Mouse (Mus musculus) embryonic facial prominence, embryonic 12.5 days (tissue): ENCODE results near the gene Gdap2. TPM values are rescaled to one million over a fixed set of nuclear protein-coding genes. Genes with fewer than 3 reads are reported as not detected.

ENCODE experiments used
- ATAC-seq: fragments of 200-750 bp; cut with Nextera tagmentation; 2 replicates; pipeline ENCODE4 v1.8.0; 2017; ENCODE audit not compliant: insufficient number of reproducible peaks, insufficient read depth, low FRiP score, low TSS enrichment
- H3K27ac ChIP-seq: fragments of 300-500 bp; sonication (generic); 2 replicates; pipeline ENCODE4 v1.5.1; 2016; ENCODE audit warnings: mild to moderate bottlenecking
- H3K27me3 ChIP-seq: fragments of 300-500 bp; sonication (generic); 2 replicates; pipeline ENCODE4 v1.6.1; 2016; ENCODE audit warnings: mild to moderate bottlenecking, moderate library complexity
- H3K36me3 ChIP-seq: fragments of 300-500 bp; sonication (generic); 2 replicates; pipeline ENCODE4 v1.6.1; 2016; ENCODE audit warnings: mild to moderate bottlenecking
- H3K4me1 ChIP-seq: fragments of 300-500 bp; sonication (generic); 2 replicates; pipeline ENCODE4 v1.6.1; 2016
- H3K4me2 ChIP-seq: fragments of 300-500 bp; sonication (generic); replicated peaks from 2 replicates; pipeline ENCODE4 v1.6.1; 2016; ENCODE audit warnings: mild to moderate bottlenecking, moderate library complexity
- H3K4me3 ChIP-seq: fragments of 300-500 bp; sonication (generic); 2 replicates; pipeline ENCODE4 v1.5.1; 2016; ENCODE audit warnings: mild to moderate bottlenecking
- H3K9ac ChIP-seq: fragments of 300-500 bp; sonication (generic); 2 replicates; pipeline ENCODE4 v1.6.1; 2016; ENCODE audit warnings: mild to moderate bottlenecking, moderate library complexity
- H3K9me3 ChIP-seq: fragments of 300-500 bp; sonication (generic); 2 replicates; pipeline ENCODE4 v1.6.1; 2016; ENCODE audit warnings: mild to moderate bottlenecking, moderate library complexity
- WGBS: fragments of 180-500 bp; shearing (Covaris S2); methylation state at CpG from one replicate; pipeline ENCODE4 v1.1.7; 2016; 5-methylcytosine and 5-hydroxymethylcytosine counted together
- polyA plus RNA-seq: library from polyadenylated mRNA; unstranded; fragments of >200 nt; fragmentation: Nextera tagmentation; extraction: Ambion mirVana; gene quantifications from 2 replicates; pipeline ENCODE4 v1.2.1, GENCODE M21; 2016

Gdap2 gene
- 28.2 and 30.5 TPM in 2 replicates for polyA plus RNA-seq

- peak within 1 kb of the TSS; percentile 82 for H3K9ac ChIP-seq
- H3K9me3 ChIP-seq: no peaks in the 10 kb centered on the region
- H3K27ac ChIP-seq: peak within 1 kb of the TSS; percentile 70
- H3K4me3 ChIP-seq: peak within 1 kb of the TSS; percentile 74
- under 1% methylated on average over 55 of the region's 55 CpGs for WGBS
- ATAC-seq: peak; percentile 96
- H3K4me1 ChIP-seq: peaks cover 9% of the 10 kb centered on the region
- peaks cover 14% of the 10 kb centered on the region for H3K36me3 ChIP-seq
- peak within 1 kb of the TSS; percentile 81 for H3K4me2 ChIP-seq
- no peaks in the 10 kb centered on the region for H3K27me3 ChIP-seq
Observed at GRCm38 (mm10) chr3:100162315-100163105, at the start of gene Gdap2, which contains the start of gene Wdr3. Gdap2 (plus strand) TSS chr3:100162381. Wdr3 (minus strand) TSS chr3:100162407.

- no peak for ATAC-seq
- Histone ChIP-seq H3K36me3 (no peaks in the 10 kb centered on the region), H3K4me3 (no peak overlapping the region), H3K4me1 (no peaks in the 10 kb centered on the region), H3K9me3 (no peaks in the 10 kb centered on the region), H3K27ac (no peak overlapping the region), H3K27me3 (no peaks in the 10 kb centered on the region), H3K4me2 (no peak overlapping the region), H3K9ac (no peak overlapping the region)
- WGBS: 72% methylated on average over 2 of the region's 2 CpGs
Observed at GRCm38 (mm10) chr3:100118681-100119080, 43.5 kb upstream of the Gdap2 start.

GRCm38 (mm10) chr3:100121961-100122360 lies 40.2 kb upstream of the Gdap2 start:
- Histone ChIP-seq H3K4me1 (no peaks in the 10 kb centered on the region), H3K9me3 (no peaks in the 10 kb centered on the region)
- WGBS: 76% methylated on average over 2 of the region's 2 CpGs

GRCm38 (mm10) chr3:100122445-100122844 lies 39.7 kb upstream of the Gdap2 start:
- no peak overlapping the region for H3K4me3 ChIP-seq
- no peak overlapping the region for H3K4me2 ChIP-seq
- WGBS: 64% methylated on average over 1 of the region's 1 CpGs
- H3K27me3 ChIP-seq: no peaks in the 10 kb centered on the region
- no peaks in the 10 kb centered on the region for H3K4me1 ChIP-seq
- H3K27ac ChIP-seq: no peak overlapping the region
- H3K9me3 ChIP-seq: no peaks in the 10 kb centered on the region
- ATAC-seq: no peak
- no peaks in the 10 kb centered on the region for H3K36me3 ChIP-seq
- no peak overlapping the region for H3K9ac ChIP-seq

More at GRCm38 (mm10) chr3:100121961-100122360, 40.2 kb upstream of the Gdap2 start:
- Histone ChIP-seq H3K4me2 (no peak overlapping the region), H3K36me3 (no peaks in the 10 kb centered on the region), H3K27ac (no peak overlapping the region), H3K9ac (no peak overlapping the region), H3K27me3 (no peaks in the 10 kb centered on the region), H3K4me3 (no peak overlapping the region)
- no peak for ATAC-seq

- H3K27me3 ChIP-seq: no peaks in the 10 kb centered on the region
- H3K27ac ChIP-seq: no peak overlapping the region
- H3K9ac ChIP-seq: peak overlapping the region; percentile 82; the same call in 1 of the 2 replicates
- ATAC-seq: no peak
- H3K36me3 ChIP-seq: peaks cover 30% of the 10 kb centered on the region
- peak overlapping the region; percentile 81 for H3K4me2 ChIP-seq
- WGBS: 84% methylated on average over 15 of the region's 15 CpGs
- no peaks in the 10 kb centered on the region for H3K9me3 ChIP-seq
- H3K4me3 ChIP-seq: peak overlapping the region; percentile 74
- peaks cover 9% of the 10 kb centered on the region for H3K4me1 ChIP-seq
Observed at GRCm38 (mm10) chr3:100160682-100161445, 1.3 kb upstream of the Gdap2 start.

- H3K36me3 ChIP-seq: peaks cover 22% of the 10 kb centered on the region
- H3K4me1 ChIP-seq: peaks cover 9% of the 10 kb centered on the region
- H3K9ac ChIP-seq: peak overlapping the region; percentile 82
- 0 out of 2 replicates have a peak overlapping the region, but pooled peaks have one; percentile 43 for H3K27ac ChIP-seq
- peak overlapping the region; percentile 74 for H3K4me3 ChIP-seq
- H3K4me2 ChIP-seq: peak overlapping the region; percentile 81
- ATAC-seq: no peak; the same call in 1 of the 2 replicates
- no peaks in the 10 kb centered on the region for H3K27me3 ChIP-seq
- no peaks in the 10 kb centered on the region for H3K9me3 ChIP-seq
- 2% methylated on average over 35 of the region's 35 CpGs for WGBS
Observed at GRCm38 (mm10) chr3:100161665-100162314, 391 bp upstream of the Gdap2 start.

GRCm38 (mm10) chr3:100163556-100163955 lies 1.4 kb downstream of the Gdap2 start:
- WGBS: 88% methylated on average over 2 of the region's 2 CpGs
- H3K4me2 ChIP-seq: no peak overlapping the region; the same call in 1 of the 2 replicates
- no peak for ATAC-seq
- no peak overlapping the region for H3K27ac ChIP-seq
- no peak overlapping the region for H3K9ac ChIP-seq
- peaks cover 11% of the 10 kb centered on the region for H3K36me3 ChIP-seq
- no peaks in the 10 kb centered on the region for H3K27me3 ChIP-seq
- H3K9me3 ChIP-seq: no peaks in the 10 kb centered on the region
- H3K4me3 ChIP-seq: no peak overlapping the region
- peaks cover 9% of the 10 kb centered on the region for H3K4me1 ChIP-seq

GRCm38 (mm10) chr3:100164991-100165390 lies 2.8 kb downstream of the Gdap2 start:
- Histone ChIP-seq H3K4me1 (peaks cover 9% of the 10 kb centered on the region), H3K4me2 (no peak overlapping the region), H3K27ac (no peak overlapping the region), H3K36me3 (no peaks in the 10 kb centered on the region), H3K9me3 (no peaks in the 10 kb centered on the region), H3K9ac (no peak overlapping the region), H3K4me3 (no peak overlapping the region), H3K27me3 (no peaks in the 10 kb centered on the region)
- no peak for ATAC-seq

- Histone ChIP-seq H3K27me3 (no peaks in the 10 kb centered on the region), H3K4me2 (no peak overlapping the region), H3K9ac (no peak overlapping the region), H3K36me3 (peaks cover 47% of the 10 kb centered on the region), H3K4me1 (no peaks in the 10 kb centered on the region), H3K9me3 (no peaks in the 10 kb centered on the region), H3K4me3 (no peak overlapping the region), H3K27ac (no peak overlapping the region)
- ATAC-seq: no peak
- 83% methylated on average over 2 of the region's 2 CpGs for WGBS
Observed at GRCm38 (mm10) chr3:100176031-100176430, 13.8 kb downstream of the Gdap2 start.

- no peak overlapping the region for H3K4me3 ChIP-seq
- no peak overlapping the region for H3K9ac ChIP-seq
Observed at GRCm38 (mm10) chr3:100180471-100180870, 18.3 kb downstream of the Gdap2 start.

GRCm38 (mm10) chr3:100189444-100189843 lies 27.3 kb downstream of the Gdap2 start:
- H3K4me3 ChIP-seq: no peak overlapping the region
- H3K27me3 ChIP-seq: no peaks in the 10 kb centered on the region
- no peak for ATAC-seq
- 36% methylated on average over 1 of the region's 1 CpGs for WGBS
- H3K4me1 ChIP-seq: no peaks in the 10 kb centered on the region
- no peak overlapping the region for H3K4me2 ChIP-seq
- no peaks in the 10 kb centered on the region for H3K9me3 ChIP-seq
- no peak overlapping the region for H3K9ac ChIP-seq
- H3K27ac ChIP-seq: no peak overlapping the region
- peaks cover 9% of the 10 kb centered on the region; the same call in 1 of the 2 replicates for H3K36me3 ChIP-seq

More at GRCm38 (mm10) chr3:100180471-100180870, 18.3 kb downstream of the Gdap2 start:
- H3K27ac ChIP-seq: no peak overlapping the region
- no peak overlapping the region for H3K4me2 ChIP-seq
- WGBS: 75% methylated on average over 3 of the region's 3 CpGs
- no peaks in the 10 kb centered on the region for H3K27me3 ChIP-seq
- H3K36me3 ChIP-seq: peaks cover 35% of the 10 kb centered on the region
- no peak for ATAC-seq
- H3K9me3 ChIP-seq: no peaks in the 10 kb centered on the region
- no peaks in the 10 kb centered on the region for H3K4me1 ChIP-seq
